Mouse (Mus musculus) myocyte (in vitro differentiated cells): Measurements from ENCODE around the gene Tet3.

Experiments
- CEBPB ChIP-seq: IDR thresholded peaks from 2 replicates; pipeline ENCODE4 v1.6.1; 2011; ENCODE audit warnings: mild to moderate bottlenecking, moderate library complexity; ENCODE audit not compliant: poor library complexity, insufficient read depth, severe bottlenecking
- E2F4 ChIP-seq: IDR thresholded peaks from one replicate; pipeline ENCODE4 v1.6.1; 2011; ENCODE audit warnings: mild to moderate bottlenecking, control low read depth, moderate library complexity; ENCODE audit not compliant: insufficient read depth
- MAX ChIP-seq: IDR thresholded peaks from one replicate; pipeline ENCODE4 v1.6.1; 2011; ENCODE audit warnings: low read depth, mild to moderate bottlenecking, control low read depth
- MYOD1 ChIP-seq, 3 experiments: IDR thresholded peaks; one replicate each; pipeline ENCODE4 v1.6.1; 2011; ENCODE audit warnings: control low read depth in 2 of 3, low read depth in 2 of 3, mild to moderate bottlenecking in 2 of 3, moderate library complexity in 1 of 3; ENCODE audit not compliant: insufficient read length in 2 of 3, control insufficient read depth in 1 of 3
- POLR2A ChIP-seq: IDR thresholded peaks from one replicate; pipeline ENCODE4 v1.6.1; 2011; ENCODE audit warnings: low read depth, mild to moderate bottlenecking, control low read depth, moderate library complexity; ENCODE audit not compliant: insufficient read length
- POLR2AphosphoS2 ChIP-seq: IDR thresholded peaks from one replicate; pipeline ENCODE4 v1.6.1; 2011; ENCODE audit warnings: low read depth, control low read depth; ENCODE audit not compliant: insufficient read length
- REST ChIP-seq: IDR thresholded peaks from one replicate; pipeline ENCODE4 v1.6.1; 2011; ENCODE audit warnings: mild to moderate bottlenecking, control low read depth, moderate library complexity; ENCODE audit not compliant: insufficient read depth, insufficient read length
- SRF ChIP-seq: IDR thresholded peaks from one replicate; pipeline ENCODE4 v1.6.1; 2011; ENCODE audit warnings: low read depth; ENCODE audit not compliant: control insufficient read depth, insufficient read length
- TCF12 ChIP-seq: IDR thresholded peaks from one replicate; pipeline ENCODE4 v1.6.1; 2011; ENCODE audit warnings: mild to moderate bottlenecking, control low read depth; ENCODE audit not compliant: poor library complexity, insufficient read depth, severe bottlenecking
- TCF3 ChIP-seq: IDR thresholded peaks from one replicate; pipeline ENCODE4 v1.6.1; 2011; ENCODE audit warnings: low read depth, control low read depth; ENCODE audit not compliant: insufficient read length
- USF1 ChIP-seq: IDR thresholded peaks from one replicate; pipeline ENCODE4 v1.6.1; 2011; ENCODE audit warnings: low read depth, mild to moderate bottlenecking, control low read depth, moderate library complexity

DNA sequence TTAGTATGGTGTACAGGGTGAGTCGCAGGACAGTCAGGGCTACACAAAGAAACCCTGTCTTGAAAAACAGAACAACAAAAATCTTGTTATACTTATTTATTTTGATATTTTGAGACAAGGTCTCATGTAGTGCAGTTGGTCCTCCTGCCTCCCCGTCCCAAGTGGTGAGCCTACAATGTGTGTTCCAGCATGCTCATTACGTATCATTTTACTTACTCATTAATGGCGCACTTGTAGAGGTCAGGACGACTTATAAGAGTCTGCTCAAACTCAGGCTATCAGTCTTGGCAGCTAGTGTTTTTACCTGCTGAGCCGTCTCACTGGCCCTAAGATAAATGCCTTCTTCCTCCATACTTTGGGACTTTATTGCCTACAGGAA is 48.3 kb upstream of the Tet3 start:
- TF ChIP-seq POLR2A (no peak), POLR2AphosphoS2 (no peak), TCF12 (no peak), MAX (no peak), SRF (no peak), MYOD1 (IDR thresholded peaks at IDR 0.05; ENCODE audit: control insufficient read depth in 1 of 3, insufficient read length in 2 of 3, low read depth in 2 of 3) (no peak), USF1 (no peak), REST (no peak), CEBPB (no peak), E2F4 (no peak), TCF3 (no peak)
